In the genomic region with DNA sequence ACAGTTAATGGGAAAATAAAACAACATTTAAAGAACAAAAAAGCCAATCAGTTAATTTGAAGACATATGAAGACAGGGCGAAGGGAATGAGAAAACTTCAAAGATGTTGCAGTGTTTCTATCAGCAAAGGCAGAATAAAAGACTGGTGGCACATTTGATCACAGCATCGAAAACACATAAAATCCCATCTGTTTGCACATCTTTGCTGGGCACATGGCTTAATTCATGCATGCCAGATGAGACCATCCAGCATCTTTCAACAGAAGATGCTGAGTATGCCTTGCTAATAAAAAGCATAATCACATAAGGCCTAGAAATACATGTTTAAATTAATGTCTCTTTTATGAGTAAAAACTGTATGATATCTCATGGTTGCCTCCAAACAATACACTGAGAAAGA, we compare ENCODE assay signal across 12 mouse cellular contexts.
"Had no signal": no experiment of that assay in that cellular context is flagged by ENCODE, and none has a peak within 500 bp of the region (broad histone marks: within the 10 kb centered on the region; RNA-seq: fewer than 3 reads in every experiment).

No protein-coding gene starts in this region.

- H3K9ac ChIP-seq: limb, embryonic 13.5 days; liver, embryonic 14.5 days; midbrain, embryonic 12.5 days had no signal

- H3K4me2 ChIP-seq: limb, embryonic 13.5 days; midbrain, embryonic 12.5 days had no signal

- H3K4me1 ChIP-seq: limb, embryonic 13.5 days; midbrain, embryonic 12.5 days had no signal

- H3K9me3 ChIP-seq: limb, embryonic 13.5 days; midbrain, embryonic 12.5 days had no signal

- H3K27me3 ChIP-seq: limb, embryonic 13.5 days; midbrain, embryonic 12.5 days had no signal

- H3K4me3 ChIP-seq: limb, embryonic 13.5 days; midbrain, embryonic 12.5 days had no signal

- H3K27ac ChIP-seq: limb, embryonic 13.5 days; liver, embryonic 14.5 days; midbrain, embryonic 12.5 days had no signal

- DNase-seq: kidney, adult 18-20 months; kidney, postnatal 10 days; kidney, postnatal 4 days; left cerebral cortex, postnatal 4 days; lung, adult 18-20 months; right cerebral cortex, postnatal 4 days; spleen, adult 18-20 months; thymus, adult 2 months; thymus, postnatal 36 days had no signal

- H3K36me3 ChIP-seq: limb, embryonic 13.5 days; midbrain, embryonic 12.5 days had no signal
